Mouse (Mus musculus): ENCODE results near the gene Slc6a2. TPM values are rescaled to one million over a fixed set of nuclear protein-coding genes. Genes with fewer than 3 reads are reported as not detected.

Slc6a2 gene
- polyA plus RNA-seq, 1 experiment from 2014 or later = 6.8 TPM

DNA sequence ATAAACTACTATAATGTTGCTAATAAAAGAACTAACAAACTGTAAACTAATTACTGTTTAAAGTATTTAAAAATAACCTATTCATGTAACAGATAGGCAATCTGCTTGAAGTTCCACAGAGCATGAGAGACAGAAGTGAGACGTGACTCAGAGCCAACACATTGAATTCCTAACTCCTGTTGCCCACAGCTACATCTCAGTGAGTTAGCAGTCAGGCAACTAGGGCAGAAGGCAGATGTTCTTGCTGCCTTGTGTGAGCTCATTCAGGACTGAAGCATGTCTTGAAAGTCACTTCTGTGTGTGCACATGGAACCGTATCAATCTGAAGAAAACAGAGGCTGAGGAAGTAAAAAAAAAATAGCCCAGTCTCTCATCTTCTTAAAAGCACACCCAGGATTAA, 80.4 kb downstream of the Slc6a2 start:
- 80% methylated on average over 2 of the region's 2 CpGs for WGBS
- Histone ChIP-seq H3K9ac (no peak overlapping the region), H3K4me2 (no peak overlapping the region), H3K27ac (replicated peaks) (no peak overlapping the region), H3K36me3 (no peaks in the 10 kb centered on the region), H3K4me3 (no peak overlapping the region), H3K9me3 (no peaks in the 10 kb centered on the region), H3K4me1 (replicated peaks) (no peaks in the 10 kb centered on the region), H3K27me3 (no peaks in the 10 kb centered on the region)
- ATAC-seq (ENCODE audit: low FRiP score, low read depth) = no peak

DNA sequence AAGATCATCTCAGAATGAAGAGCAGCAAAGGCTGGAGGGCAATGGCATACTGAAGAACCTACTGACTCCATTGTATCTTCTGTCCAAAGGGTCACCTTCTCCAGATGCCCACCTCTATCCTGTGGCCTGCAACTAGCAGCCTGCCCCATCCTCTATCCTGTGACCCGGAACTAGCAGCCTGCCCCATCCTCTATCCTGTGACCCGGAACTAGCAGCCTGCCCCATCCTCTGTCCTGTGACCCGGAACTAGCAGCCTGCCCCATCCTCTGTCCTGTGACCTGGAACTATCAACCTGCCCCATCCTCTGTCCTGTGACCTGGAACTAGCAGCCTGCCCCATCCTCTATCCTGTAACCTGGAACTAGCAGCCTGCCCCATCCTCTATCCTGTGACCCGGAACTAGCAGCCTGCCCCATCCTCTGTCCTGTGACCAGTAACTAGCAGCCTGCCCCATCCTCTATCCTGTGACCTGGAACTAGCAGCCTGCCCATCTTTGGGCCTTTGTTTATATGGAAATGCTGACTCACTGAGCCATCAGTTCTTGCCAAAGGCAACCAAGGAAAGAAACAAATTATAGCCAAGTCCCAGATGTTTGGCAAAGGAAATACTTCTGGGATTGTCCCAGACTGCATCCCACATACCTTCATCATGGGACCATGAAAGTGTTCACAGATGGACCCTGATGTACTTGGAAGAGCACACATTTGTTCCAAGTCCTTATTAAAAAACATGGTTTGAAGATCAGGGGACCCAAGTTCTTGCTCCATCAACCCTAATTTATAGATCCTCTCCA, 81.1 kb downstream of the Slc6a2 start:
- H3K4me3 ChIP-seq = no peak overlapping the region
- no peak overlapping the region for H3K4me2 ChIP-seq
- no peak overlapping the region for H3K9ac ChIP-seq
- 87% methylated on average over 4 of the region's 4 CpGs for WGBS
- H3K27me3 ChIP-seq = no peaks in the 10 kb centered on the region
- H3K9me3 ChIP-seq = no peaks in the 10 kb centered on the region
- H3K36me3 ChIP-seq = no peaks in the 10 kb centered on the region
- no peaks in the 10 kb centered on the region for H3K4me1 ChIP-seq (replicated peaks)
- no peak overlapping the region for H3K27ac ChIP-seq (replicated peaks)
- no peak for ATAC-seq (ENCODE audit: low FRiP score, low read depth)

DNA sequence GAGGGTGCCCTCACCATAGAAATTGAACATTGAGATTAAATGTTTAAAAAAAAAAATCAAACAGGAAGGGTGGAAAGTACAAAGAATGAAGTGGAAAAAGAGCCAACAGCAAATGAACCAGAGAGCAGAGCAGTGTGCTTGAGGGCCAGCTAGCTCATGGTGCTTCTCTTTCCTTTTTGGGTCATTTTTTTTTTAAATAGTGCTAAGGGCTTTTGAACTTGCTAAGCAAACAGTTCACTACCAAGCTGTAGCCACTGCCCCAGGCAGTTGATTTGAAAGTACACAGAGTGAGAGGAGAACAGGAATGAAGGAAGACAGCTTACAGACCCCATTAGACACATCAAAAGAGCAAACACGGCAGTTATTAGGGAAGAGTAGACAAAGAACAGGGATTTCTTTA, 83.2 kb downstream of the Slc6a2 start:
- Histone ChIP-seq H3K4me3 (no peak overlapping the region), H3K27me3 (no peaks in the 10 kb centered on the region), H3K9me3 (no peaks in the 10 kb centered on the region), H3K36me3 (no peaks in the 10 kb centered on the region), H3K27ac (replicated peaks) (no peak overlapping the region), H3K9ac (no peak overlapping the region), H3K4me2 (no peak overlapping the region), H3K4me1 (replicated peaks) (no peaks in the 10 kb centered on the region)
- 53% methylated on average over 1 of the region's 1 CpGs for WGBS
- ATAC-seq (ENCODE audit: low FRiP score, low read depth) = no peak

DNA sequence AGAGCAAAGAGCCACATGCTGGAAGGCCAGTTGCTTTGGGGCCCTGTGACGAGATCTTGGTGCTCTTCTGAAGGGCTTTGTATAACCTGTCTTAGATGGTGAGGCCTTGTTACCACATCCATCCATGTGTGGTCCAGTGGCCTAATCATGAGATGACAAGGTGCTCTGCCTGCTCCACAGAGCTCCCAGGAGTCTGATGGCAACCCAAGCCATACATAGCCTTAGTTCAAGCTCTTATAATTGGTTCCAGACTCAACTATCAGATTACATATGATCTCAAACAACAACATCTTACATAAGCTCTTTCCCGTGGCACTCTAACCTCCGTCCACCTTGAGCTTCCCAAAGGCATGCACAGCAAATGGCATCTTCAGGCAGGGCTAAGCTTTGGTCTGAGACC, 88.2 kb downstream of the Slc6a2 start, which contains the start of gene Ces1a:
Gene Ces1a (minus strand): TSS at position 101 of the 400 bp plus-strand sequence.
- no peaks in the 10 kb centered on the region for H3K27me3 ChIP-seq
- H3K4me3 ChIP-seq = no peak within 1 kb of the TSS
- no peaks in the 10 kb centered on the region for H3K36me3 ChIP-seq
- no peak within 1 kb of the TSS for H3K27ac ChIP-seq (replicated peaks)
- no peak within 1 kb of the TSS for H3K4me2 ChIP-seq
- no peaks in the 10 kb centered on the region for H3K9me3 ChIP-seq
- no peak for ATAC-seq (ENCODE audit: low FRiP score, low read depth)
- no peak within 1 kb of the TSS for H3K9ac ChIP-seq
- 84% methylated on average over 3 of the region's 3 CpGs for WGBS
- no peaks in the 10 kb centered on the region for H3K4me1 ChIP-seq (replicated peaks)

DNA sequence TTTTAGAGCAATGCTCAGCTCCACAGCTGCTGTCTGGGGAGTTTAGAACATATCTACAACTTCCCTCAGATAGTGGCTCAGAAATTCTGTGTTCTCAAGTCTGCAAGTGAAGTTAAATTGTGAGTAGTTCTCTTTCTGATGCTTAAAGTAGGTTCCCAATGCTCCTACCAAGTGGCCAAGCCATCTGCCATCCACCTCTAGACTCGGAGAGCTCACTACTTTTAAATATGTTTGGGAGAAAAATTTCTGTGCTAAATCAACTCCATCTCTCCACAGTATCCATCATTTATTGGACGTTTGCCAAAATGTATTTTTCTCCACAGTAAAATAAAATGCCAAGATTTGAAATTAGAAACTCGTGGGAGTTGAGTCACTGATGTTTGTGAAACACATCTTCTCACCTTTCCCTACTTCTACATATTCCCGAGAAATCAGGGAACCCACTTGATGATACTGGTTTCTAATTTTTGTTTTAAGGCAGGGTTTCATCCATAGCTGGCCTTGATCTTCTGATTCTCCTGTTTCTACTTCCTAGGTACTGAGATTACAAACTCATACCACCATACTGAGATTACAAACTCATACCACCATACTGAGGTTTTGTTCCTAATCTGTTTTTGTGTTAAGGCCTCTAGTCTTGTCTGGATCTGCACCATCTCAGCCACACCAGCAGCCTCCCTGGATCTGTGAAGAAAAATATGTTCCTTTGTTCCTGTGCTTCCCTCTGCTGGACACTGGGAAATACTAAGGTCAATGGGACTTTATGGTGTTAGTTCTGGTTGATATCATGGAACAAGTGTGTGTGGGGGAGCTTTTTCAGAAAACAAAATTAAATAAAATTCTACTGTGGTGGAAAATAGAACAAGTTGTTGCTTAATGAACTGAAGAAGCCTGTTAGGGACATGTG, 88.9 kb downstream of the Slc6a2 start:
- Histone ChIP-seq H3K4me3 (no peak overlapping the region), H3K4me2 (no peak overlapping the region), H3K27me3 (no peaks in the 10 kb centered on the region), H3K4me1 (replicated peaks) (no peaks in the 10 kb centered on the region), H3K9ac (no peak overlapping the region), H3K36me3 (no peaks in the 10 kb centered on the region), H3K27ac (replicated peaks) (no peak overlapping the region), H3K9me3 (no peaks in the 10 kb centered on the region)
- ATAC-seq (ENCODE audit: low FRiP score, low read depth) = no peak
- 74% methylated on average over 4 of the region's 4 CpGs for WGBS

Small RNAs within 50 kb of the gene (microRNA-seq; reads per million reads assigned to microRNA genes)
- gene Gm22151 = not detected

Other genes starting within 250 kb of the Slc6a2 start
- gene Mmp2, start 132.8 kb upstream of the Slc6a2 start, polyA plus RNA-seq (2015; fragmentation: Nextera tagmentation; extraction: Ambion mirVana) = 23.7 and 26.2 TPM in 2 replicates
- 9.9 and 11.4 TPM in 2 replicates for gene Lpcat2, start 104.7 kb upstream of the Slc6a2 start, polyA plus RNA-seq (2015; fragmentation: Nextera tagmentation; extraction: Ambion mirVana)
- gene Capns2, start 58.7 kb upstream of the Slc6a2 start, polyA plus RNA-seq (2015; fragmentation: Nextera tagmentation; extraction: Ambion mirVana) = 0.30 and 0.43 TPM in 2 replicates
- not detected in 2 replicates for gene Ces1a, start 88.1 kb downstream of the Slc6a2 start, polyA plus RNA-seq (2015; fragmentation: Nextera tagmentation; extraction: Ambion mirVana)
- not detected in 2 replicates for gene Ces1b, start 119.9 kb downstream of the Slc6a2 start, polyA plus RNA-seq (2015; fragmentation: Nextera tagmentation; extraction: Ambion mirVana)
- not detected in 2 replicates for gene Ces1c, start 171.2 kb downstream of the Slc6a2 start, polyA plus RNA-seq (2015; fragmentation: Nextera tagmentation; extraction: Ambion mirVana)
- gene Ces1d, start 237.8 kb downstream of the Slc6a2 start, polyA plus RNA-seq (2015; fragmentation: Nextera tagmentation; extraction: Ambion mirVana) = 0.10 and 0.17 TPM in 2 replicates